Mouse (Mus musculus) brain, embryonic 18.5 days (tissue): ENCODE measurements around the gene Mtcl1.

Experiments used
- DNase-seq: peaks from one replicate; pipeline ENCODE4 v3.0.0-alpha.2; 2012; ENCODE audit warnings: low read depth, low spot score

Gene Mtcl1

DNA sequence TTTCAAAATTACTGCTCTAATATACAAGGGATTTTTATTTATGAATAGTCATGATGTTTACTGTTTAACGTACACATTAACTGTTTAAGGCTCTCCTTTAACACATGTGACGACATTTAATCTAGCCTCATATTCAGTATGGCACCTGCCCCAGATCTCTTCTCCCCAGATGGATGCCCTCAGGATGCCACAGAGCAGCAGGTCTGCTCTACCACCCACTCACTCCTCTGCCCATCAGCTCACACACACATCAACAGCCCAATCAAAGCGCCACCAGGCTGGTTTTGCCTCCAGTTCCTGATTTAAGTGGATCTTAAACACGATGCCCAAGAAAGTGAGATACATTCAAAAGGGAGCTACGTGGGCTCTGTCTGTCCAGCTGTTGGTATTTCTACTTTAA, 41.1 kb downstream of the Mtcl1 start:
- DNase-seq: no peak

DNA sequence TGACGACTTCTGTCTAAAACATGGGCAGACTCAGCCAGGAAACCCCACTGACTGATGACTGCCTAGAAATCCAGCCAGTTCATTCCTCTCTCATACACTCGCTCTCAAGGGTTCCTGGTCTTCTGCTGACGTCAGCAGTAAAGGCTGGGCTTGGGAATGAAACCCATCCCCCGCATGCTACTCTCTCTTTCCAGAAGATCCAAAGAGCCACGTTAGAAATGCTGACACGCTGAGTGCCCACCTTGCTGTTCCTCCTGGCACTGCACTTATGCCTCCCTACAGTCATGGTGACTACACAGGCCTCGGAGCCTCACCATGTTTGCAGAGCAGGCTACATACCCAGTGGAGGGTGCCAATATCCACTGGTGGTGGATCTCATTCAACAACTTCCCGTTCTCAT, 41.7 kb downstream of the Mtcl1 start:
- DNase-seq: no peak

GRCm38 (mm10) chr17:66405601-66406000, 43.9 kb downstream of the Mtcl1 start:
- no peak for DNase-seq

GRCm38 (mm10) chr17:66404883-66405590, 44.5 kb downstream of the Mtcl1 start:
- DNase-seq: no peak

- no peak for DNase-seq
These were observed 46.6 kb downstream of the Mtcl1 start for GRCm38 (mm10) chr17:66402791-66403470.

DNA sequence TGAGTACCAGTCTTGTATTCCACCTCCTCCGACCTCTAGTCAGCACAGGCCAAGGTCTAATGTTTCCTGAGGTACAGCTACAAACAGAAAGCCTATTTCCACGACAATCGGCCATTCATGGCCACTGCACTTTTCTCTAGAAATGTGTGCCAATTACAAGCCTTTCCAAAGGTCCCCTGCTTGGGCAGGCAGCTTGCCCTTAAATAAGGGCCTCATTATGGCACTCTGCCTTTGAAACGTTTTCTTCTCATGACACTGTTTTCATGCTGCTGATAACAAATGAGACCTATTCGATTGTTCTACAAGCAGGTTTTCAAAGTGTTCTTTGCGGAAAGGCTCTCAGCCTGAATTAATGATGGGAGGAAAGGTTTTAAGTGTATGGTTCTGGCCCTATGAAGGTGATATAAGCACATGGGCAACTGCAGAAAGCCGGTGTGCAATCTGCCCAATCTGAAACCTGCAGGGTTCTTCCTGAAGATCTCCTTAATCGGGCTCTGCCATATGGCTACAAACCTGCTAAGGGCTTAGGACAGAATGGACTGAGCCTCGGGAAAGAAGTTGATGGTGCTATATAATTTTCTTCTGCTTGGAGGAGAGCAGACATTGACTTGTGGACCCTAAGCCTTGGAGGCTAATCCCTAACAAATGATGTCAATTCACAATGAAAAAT, 47.8 kb downstream of the Mtcl1 start:
- no peak for DNase-seq

DNA sequence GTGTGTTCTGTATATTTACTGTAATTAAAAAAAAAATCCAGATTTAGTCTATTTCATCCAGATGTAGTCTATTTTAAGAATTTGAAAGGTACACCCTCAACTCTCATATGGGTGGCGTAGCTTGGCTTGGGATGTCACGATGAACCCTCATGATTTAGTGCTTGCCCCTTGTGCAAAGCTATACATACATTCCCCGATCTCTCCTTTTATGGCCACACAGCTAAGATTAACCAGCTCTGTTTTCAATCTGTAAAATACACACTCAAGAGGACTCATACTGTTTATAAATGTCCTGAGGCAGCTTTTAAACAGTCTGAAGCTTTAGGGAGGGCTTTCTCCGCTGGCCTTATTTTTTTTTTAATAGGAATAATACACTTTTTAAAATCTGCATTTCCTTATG, 49.8 kb downstream of the Mtcl1 start:
- no peak for DNase-seq

DNA sequence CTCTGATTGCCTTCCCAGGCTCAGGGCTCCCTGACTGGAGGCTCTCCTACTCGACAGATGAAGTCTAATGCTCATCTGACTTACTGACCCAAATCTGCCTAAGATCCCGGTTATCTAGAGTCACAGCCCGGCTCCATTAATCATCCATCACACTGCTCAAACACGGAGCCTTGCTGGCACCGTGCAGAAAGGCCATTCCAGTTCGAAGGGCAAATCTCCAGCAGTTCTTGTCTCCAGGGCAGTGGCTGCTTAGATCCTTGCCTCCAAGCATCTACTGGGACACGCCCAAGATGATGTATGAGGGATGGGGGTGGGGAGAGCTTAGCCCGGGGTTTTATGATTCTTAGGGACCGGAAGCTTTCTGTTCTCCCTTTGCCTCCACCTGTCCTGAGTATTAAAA, 55.0 kb downstream of the Mtcl1 start:
- no peak for DNase-seq

- no peak for DNase-seq
These were observed 61.2 kb downstream of the Mtcl1 start for GRCm38 (mm10) chr17:66388307-66388706.

GRCm38 (mm10) chr17:66381338-66381737, 68.2 kb downstream of the Mtcl1 start:
- no peak for DNase-seq

DNA sequence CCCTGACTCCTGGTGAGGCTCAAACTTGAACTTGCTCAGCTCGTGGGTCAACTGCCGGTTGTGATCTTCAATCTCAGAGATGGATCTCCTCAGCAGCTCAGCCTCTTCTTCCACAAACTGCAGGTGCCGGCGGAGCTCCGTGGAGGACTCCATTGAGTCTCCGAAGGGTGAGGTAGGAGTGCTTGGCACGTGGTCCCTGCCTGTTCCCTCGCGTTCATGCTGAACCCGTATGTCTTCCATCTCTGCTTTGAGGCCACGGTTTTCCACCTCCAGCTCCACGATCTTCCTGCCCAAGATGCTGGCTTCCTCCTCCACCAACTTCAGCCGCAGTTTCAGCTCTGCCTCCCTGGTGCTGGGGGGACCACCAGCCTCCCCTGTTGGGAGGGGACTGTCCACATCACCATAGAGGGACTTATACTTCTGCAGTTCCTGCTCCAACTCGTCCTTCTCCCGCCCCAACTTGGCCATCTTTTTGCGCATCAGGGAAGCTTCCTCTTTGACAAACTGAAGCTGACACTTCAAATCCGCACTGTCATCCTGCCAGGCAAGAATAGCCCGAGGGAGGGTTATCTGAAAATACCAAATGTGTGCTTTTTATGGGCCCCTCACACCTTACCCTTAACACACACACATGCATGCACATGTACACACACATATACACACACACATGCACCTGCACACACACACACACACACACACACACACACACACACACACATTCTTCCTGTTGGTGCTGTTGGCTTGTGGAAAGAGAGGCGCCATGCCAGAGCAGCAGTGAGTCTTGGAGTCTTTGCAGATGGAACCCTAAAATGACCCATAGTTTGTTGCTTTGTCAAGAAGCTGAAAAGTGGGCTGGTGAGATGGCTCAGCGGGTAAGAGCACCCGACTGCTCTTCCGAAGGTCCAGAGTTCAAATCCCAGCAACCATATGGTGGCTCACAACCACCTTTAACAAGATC, 69.4 kb downstream of the Mtcl1 start:
- DNase-seq: no peak

DNA sequence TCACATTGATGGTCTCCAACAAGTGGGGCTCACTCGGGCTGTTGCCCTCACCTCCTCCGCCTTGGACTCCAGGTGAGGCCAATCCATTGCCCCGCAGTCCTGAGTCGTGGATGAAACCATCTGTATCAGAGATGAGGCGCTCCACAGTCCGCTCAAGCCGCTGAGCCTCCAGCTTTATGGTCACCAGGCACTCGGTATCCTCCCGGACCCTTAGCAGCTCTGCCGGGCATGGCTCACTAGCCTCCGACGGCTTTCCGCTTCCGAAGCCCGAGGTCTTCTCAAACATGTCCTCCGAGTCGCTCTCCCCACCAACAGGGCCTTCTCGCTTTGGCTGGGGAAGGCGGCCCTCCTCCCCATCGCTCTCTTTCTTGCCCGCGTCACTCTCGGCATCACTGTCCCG, 70.2 kb downstream of the Mtcl1 start:
- DNase-seq: no peak

DNA sequence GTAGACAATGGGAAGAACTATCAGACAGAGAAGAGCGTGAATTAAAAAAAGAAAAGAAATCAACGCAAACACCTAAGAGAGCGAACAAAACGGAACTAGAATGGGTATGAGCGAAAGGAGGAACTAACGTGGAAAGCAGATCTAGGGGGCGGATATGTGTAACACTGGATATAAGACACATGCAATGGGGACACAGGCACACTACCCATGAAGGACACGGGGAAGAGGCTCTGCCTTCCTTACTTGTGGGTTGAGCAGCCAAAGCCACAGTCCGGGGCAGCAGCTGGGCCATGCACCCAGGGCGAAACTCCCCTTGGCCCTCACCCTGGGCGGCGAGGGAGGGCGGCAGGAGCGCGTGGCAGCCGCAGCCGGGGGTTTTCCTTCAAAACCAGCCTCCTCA, 71.4 kb downstream of the Mtcl1 start:
- DNase-seq: no peak

DNA sequence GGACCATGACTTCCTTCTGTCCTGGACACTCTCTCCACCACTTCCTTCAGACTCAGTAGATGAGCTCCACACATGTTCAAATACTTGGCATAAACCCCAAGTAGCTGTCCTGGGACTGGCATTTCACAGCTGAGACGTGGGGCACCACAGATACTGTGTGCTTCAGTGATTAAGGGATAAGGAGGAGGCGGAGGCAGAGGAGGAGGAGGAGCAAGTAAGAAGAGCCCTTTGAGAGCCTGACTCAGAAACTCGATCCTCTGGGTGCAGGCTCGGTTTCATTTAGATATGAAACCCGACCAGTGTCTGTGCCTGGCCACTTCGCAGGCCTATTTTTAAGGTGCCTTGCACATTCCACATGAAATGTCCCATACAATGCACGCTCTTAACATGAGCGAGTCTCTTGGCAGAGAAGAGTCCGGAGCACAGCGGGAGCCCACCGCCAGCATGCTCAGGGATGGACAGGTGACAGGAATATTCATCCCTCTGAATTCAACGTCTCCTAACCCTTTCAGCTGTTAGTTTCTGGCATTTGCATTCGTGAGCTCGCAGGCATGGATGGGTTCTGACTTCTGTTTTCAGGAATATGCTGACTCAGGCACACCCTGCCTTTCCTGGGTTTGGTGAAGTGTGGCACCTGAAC, 74.8 kb downstream of the Mtcl1 start:
- DNase-seq: no peak

- no peak for DNase-seq
These were observed 78.7 kb downstream of the Mtcl1 start for GRCm38 (mm10) chr17:66370867-66371266.

GRCm38 (mm10) chr17:66369777-66370176, 79.8 kb downstream of the Mtcl1 start:
- no peak for DNase-seq

DNA sequence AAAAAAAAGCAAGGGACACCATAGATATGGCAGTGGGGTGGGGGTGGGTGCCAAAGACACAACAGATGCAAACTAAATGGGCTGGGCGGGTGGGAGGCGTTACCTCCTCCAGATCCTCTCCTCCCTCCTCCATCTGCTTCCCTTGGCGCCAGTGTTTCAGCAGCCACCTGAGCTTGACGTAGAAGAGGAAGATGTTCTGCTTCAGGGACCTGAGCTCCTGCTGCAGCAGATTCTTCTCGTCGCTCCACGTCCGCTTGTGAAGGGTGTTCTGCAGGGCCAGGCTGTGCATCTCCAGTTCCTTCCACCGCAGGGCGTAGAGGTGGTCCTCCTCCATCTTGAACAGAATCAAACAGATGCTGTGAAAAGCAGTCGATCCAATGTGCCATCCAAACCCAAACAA, 81.4 kb downstream of the Mtcl1 start:
- DNase-seq: no peak

- no peak for DNase-seq
These were observed 83.9 kb downstream of the Mtcl1 start for GRCm38 (mm10) chr17:66365664-66366063.

DNA sequence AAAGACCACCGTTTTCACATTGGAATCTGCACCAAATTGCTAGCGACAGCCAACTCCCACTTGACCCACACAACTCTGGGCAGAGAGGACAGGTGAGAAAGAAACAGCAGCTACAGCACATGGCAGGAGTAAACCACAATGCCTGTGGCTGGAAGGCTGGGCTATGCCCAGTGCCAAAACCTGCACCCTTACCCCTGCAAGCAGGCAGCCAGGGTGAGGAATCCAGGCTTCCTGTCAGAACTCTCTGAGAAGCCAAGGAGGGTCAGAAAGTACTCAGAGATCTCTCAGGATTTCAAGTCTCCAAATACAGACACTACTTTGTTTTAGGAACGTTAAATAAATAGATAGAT, 84.3 kb downstream of the Mtcl1 start:
- no peak for DNase-seq

DNA sequence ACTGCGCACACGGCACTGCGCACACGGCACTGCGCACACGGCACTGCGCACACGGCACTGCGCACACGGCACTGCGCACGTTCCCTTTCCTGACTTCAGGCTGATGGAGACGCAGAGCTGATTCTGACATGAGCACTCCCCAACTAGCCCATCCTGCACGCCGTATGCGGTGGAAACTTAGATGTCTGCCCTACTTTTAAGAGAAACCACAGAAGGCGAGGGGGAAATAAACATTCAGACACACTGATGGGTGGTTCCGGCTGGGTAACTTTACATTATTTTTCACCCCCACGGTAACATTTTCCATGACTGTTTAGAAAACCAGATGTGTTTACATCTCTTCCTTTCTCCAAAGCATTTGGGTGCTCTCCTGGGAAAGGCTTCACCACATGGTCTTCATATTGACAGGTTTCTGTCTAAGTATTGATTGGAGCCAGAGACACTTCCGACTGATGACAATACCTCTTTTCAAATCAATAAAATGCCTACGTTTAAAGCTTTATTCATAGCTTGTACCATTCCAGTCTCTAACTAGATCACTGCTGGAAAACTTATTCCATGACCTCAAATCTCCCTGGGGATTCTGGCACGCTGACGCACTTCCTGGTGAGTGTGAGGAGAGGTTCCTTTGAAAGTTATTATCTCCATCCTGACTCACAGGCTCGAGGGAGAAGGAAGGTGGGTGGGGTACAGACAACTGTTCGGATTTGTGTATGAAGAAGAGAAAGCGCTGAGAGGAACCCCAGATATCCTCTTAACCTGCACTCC, 84.8 kb downstream of the Mtcl1 start:
- DNase-seq: no peak
